Mouse (Mus musculus) megakaryocyte, embryonic 14.5 days (primary cell): ENCODE measurements around the gene Hoxc5.

Experiments
- FLI1 ChIP-seq: IDR thresholded peaks from 2 replicates; pipeline ENCODE4 v1.6.1; 2012; ENCODE audit warnings: low read length, inconsistent platforms, mixed read lengths
- GATA1 ChIP-seq: IDR thresholded peaks from 3 replicates; pipeline ENCODE4 v1.6.1; 2012; ENCODE audit warnings: mixed read lengths, low read length, inconsistent platforms, borderline replicate concordance

DNA sequence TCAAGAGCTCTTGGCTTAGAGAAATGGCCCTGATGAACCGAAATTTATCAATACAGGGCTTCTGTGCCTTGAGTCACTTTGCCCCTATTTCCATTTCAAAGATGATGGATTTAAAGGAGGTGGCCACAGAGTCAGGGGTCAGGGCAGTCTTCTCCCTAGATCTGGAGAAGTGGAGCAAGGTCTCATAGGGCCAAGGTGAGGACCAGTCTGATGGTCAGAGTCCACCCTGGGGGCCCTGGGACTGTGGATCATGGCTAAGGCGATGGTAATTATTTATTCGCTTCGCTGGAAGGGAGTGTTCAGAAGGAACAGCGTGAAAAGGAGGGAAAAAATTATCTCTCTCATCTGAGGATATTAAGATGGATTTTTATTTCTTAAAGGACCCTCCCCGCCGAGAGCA, 7.8 kb downstream of the Hoxc5 start:
- TF ChIP-seq FLI1 (no peak), GATA1 (no peak)
